Mouse (Mus musculus) forebrain, embryonic 16.5 days (tissue): Measurements from ENCODE around the gene Eras. TPM values are rescaled to one million over a fixed set of nuclear protein-coding genes. Genes with fewer than 3 reads are reported as not detected.
A peak's percentile ranks its signal among the peaks of the same experiment; 100 is the strongest.

Source experiments
- ATAC-seq: fragments of 200-750 bp; cut with Nextera tagmentation; 2 replicates; pipeline ENCODE4 v1.8.0; 2017; ENCODE audit warnings: mild to moderate bottlenecking, moderate library complexity
- H3K27ac ChIP-seq: fragments of 300-500 bp; sonication (generic); 2 replicates; pipeline ENCODE4 v1.5.1; 2014; ENCODE audit warnings: low read length, control low read depth
- H3K27me3 ChIP-seq: fragments of 300-500 bp; sonication (generic); replicated peaks from 2 replicates; pipeline ENCODE4 v1.6.1; 2014; ENCODE audit warnings: low read length; ENCODE audit not compliant: control insufficient read depth, insufficient read depth
- H3K36me3 ChIP-seq: fragments of 300-500 bp; sonication (generic); 2 replicates; pipeline ENCODE4 v1.6.1; 2014; ENCODE audit not compliant: control insufficient read depth, insufficient read depth
- H3K4me1 ChIP-seq: fragments of 300-500 bp; sonication (generic); replicated peaks from 2 replicates; pipeline ENCODE4 v1.6.1; 2014; ENCODE audit warnings: low read length; ENCODE audit not compliant: control insufficient read depth, insufficient read depth
- H3K4me2 ChIP-seq: fragments of 300-500 bp; sonication (generic); 2 replicates; pipeline ENCODE4 v1.6.1; 2014; ENCODE audit warnings: mild to moderate bottlenecking, low read length, control low read depth
- H3K4me3 ChIP-seq: fragments of 300-500 bp; sonication (generic); replicated peaks from 2 replicates; pipeline ENCODE4 v1.5.1; 2014; ENCODE audit warnings: mild to moderate bottlenecking, low read length, control low read depth
- H3K9ac ChIP-seq: fragments of 300-500 bp; sonication (generic); replicated peaks from 2 replicates; pipeline ENCODE4 v1.6.1; 2014; ENCODE audit warnings: low read depth, low read length, control low read depth
- H3K9me3 ChIP-seq: fragments of 300-500 bp; sonication (generic); 2 replicates; pipeline ENCODE4 v1.6.1; 2016; ENCODE audit warnings: low read length; ENCODE audit not compliant: control insufficient read depth
- WGBS: fragments of 180-500 bp; shearing (Covaris S2); extraction: QIAGEN DNeasy Blood & Tissue Kit; methylation state at CpG from one replicate; pipeline ENCODE4 v1.1.7; 2014; 5-methylcytosine and 5-hydroxymethylcytosine counted together
- polyA plus RNA-seq: library from polyadenylated mRNA; unstranded; fragments of >200 nt; fragmentation: Nextera tagmentation; extraction: Ambion mirVana; gene quantifications from 2 replicates; pipeline ENCODE4 v1.2.1, GENCODE M21; 2015

Eras gene
- polyA plus RNA-seq, 1 experiment from 2014 or later = not detected

DNA sequence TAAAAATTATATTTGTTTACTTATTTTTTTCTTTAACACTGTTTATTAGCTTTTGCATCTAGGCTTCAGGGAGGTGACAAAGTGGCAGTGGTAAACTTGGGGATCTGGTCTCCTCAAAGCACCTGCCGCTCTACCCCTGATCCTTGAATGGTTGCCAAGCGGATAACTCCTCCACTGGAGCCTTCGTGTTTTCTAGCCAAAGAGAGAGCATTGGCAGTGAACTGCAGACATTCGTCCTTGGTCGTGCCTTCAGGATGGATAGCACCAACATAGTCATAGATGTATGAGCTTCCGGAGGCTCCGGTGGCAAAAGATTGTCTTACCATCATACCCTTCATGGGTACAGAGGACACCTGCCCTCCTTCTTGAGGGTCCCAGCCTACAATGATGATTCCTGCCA lies 21.7 kb upstream of the Eras start:
- no peak for ATAC-seq
- Histone ChIP-seq H3K36me3 (no peaks in the 10 kb centered on the region), H3K4me3 (no peak overlapping the region), H3K27me3 (no peaks in the 10 kb centered on the region), H3K9ac (no peak overlapping the region), H3K27ac (no peak overlapping the region), H3K9me3 (no peaks in the 10 kb centered on the region), H3K4me1 (peaks cover 6% of the 10 kb centered on the region), H3K4me2 (no peak overlapping the region)
- WGBS = 96% methylated on average over 7 of the region's 7 CpGs

GRCm38 (mm10) chrX:7947900-7948492 lies 19.6 kb upstream of the Eras start:
- peak; percentile 99 for ATAC-seq
- Histone ChIP-seq H3K27ac (peak overlapping the region; percentile 66), H3K36me3 (no peaks in the 10 kb centered on the region), H3K27me3 (no peaks in the 10 kb centered on the region), H3K9me3 (no peaks in the 10 kb centered on the region), H3K9ac (peak overlapping the region; percentile 53), H3K4me3 (peak overlapping the region; percentile 58), H3K4me2 (peak overlapping the region; percentile 49), H3K4me1 (peaks cover 6% of the 10 kb centered on the region)
- 17% methylated on average over 37 of the region's 38 CpGs for WGBS

- ATAC-seq = peak; percentile 45
- Histone ChIP-seq H3K4me1 (peaks cover 6% of the 10 kb centered on the region), H3K4me2 (peak within 1 kb of the TSS; percentile 54), H3K36me3 (no peaks in the 10 kb centered on the region), H3K27me3 (no peaks in the 10 kb centered on the region), H3K27ac (peak within 1 kb of the TSS; percentile 66), H3K9ac (peak within 1 kb of the TSS; percentile 65), H3K9me3 (no peaks in the 10 kb centered on the region), H3K4me3 (peak within 1 kb of the TSS; percentile 58)
- WGBS = 21% methylated on average over 34 of the region's 37 CpGs
Observed at GRCm38 (mm10) chrX:7947108-7947899, 18.9 kb upstream of the Eras start, which contains the start of gene Hdac6. TSS of gene Hdac6 (minus strand) at chrX:7947889.

DNA sequence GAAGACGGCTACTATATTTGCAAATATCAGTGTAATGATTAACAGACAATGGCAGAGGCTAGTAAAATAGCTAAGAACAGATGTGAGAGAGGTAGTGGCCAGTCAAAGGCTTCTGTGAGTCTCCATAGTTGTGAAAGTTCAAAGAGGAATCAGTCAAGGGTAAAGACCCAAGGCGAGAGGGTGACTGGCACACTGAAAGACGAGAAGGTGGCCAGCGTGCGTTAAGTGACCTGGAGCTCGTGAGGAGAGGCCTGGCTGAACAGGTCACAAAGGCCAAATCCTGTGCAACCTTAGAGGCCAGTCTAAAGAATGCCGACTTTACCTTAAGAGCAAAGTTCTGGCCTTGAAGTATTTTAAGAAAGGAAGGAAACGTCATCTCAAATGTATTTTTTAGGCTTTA lies 17.2 kb upstream of the Eras start:
- no peaks in the 10 kb centered on the region for H3K27me3 ChIP-seq
- H3K9ac ChIP-seq = no peak overlapping the region
- no peak for ATAC-seq
- no peaks in the 10 kb centered on the region for H3K36me3 ChIP-seq
- no peak overlapping the region for H3K4me2 ChIP-seq
- no peak overlapping the region for H3K27ac ChIP-seq
- WGBS = 75% methylated on average over 8 of the region's 8 CpGs
- H3K4me1 ChIP-seq = peaks cover 6% of the 10 kb centered on the region
- H3K9me3 ChIP-seq = no peaks in the 10 kb centered on the region
- H3K4me3 ChIP-seq = no peak overlapping the region

- Histone ChIP-seq H3K4me2 (no peak overlapping the region), H3K9me3 (no peaks in the 10 kb centered on the region), H3K27ac (no peak overlapping the region), H3K4me1 (no peaks in the 10 kb centered on the region), H3K27me3 (no peaks in the 10 kb centered on the region), H3K4me3 (no peak overlapping the region), H3K9ac (no peak overlapping the region), H3K36me3 (no peaks in the 10 kb centered on the region; the same call in 1 of the 2 replicates)
- ATAC-seq = no peak
- 91% methylated on average over 5 of the region's 6 CpGs for WGBS
Observed at GRCm38 (mm10) chrX:7937667-7938066, 9.3 kb upstream of the Eras start.

GRCm38 (mm10) chrX:7936874-7937273 lies 8.5 kb upstream of the Eras start:
- H3K4me3 ChIP-seq = no peak overlapping the region
- H3K27me3 ChIP-seq = no peaks in the 10 kb centered on the region
- no peak overlapping the region for H3K9ac ChIP-seq
- no peak overlapping the region for H3K27ac ChIP-seq
- no peak for ATAC-seq
- no peak overlapping the region for H3K4me2 ChIP-seq
- H3K36me3 ChIP-seq = no peaks in the 10 kb centered on the region; the same call in 1 of the 2 replicates
- H3K4me1 ChIP-seq = no peaks in the 10 kb centered on the region
- WGBS = 55% methylated on average over 10 of the region's 11 CpGs
- no peaks in the 10 kb centered on the region for H3K9me3 ChIP-seq

DNA sequence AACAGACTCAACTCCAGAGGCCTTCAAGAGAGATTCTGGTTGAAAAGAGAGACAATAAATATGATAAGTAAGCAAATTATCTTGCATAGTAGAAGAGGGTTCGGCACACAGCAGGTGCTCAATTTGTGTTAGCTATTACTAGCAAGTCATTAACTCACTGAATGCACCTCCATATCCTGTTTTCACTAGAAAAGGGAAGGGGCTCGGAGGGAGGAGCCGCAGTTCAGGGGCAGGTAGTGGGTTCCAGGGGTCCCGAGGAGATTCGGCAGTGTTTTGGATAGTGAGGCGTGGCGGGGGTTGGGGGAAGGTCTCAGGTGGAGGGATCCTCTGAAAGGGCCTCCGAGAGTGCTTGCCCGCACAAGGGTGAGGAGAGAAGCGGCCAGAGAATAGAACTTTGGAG lies 1.3 kb downstream of the Eras start:
- Histone ChIP-seq H3K4me1 (peaks cover 7% of the 10 kb centered on the region), H3K27ac (no peak overlapping the region), H3K4me3 (no peak overlapping the region), H3K36me3 (peaks cover 6% of the 10 kb centered on the region), H3K4me2 (no peak overlapping the region), H3K9me3 (no peaks in the 10 kb centered on the region), H3K9ac (no peak overlapping the region), H3K27me3 (no peaks in the 10 kb centered on the region)
- ATAC-seq = no peak
- WGBS = 29% methylated on average over 10 of the region's 10 CpGs

DNA sequence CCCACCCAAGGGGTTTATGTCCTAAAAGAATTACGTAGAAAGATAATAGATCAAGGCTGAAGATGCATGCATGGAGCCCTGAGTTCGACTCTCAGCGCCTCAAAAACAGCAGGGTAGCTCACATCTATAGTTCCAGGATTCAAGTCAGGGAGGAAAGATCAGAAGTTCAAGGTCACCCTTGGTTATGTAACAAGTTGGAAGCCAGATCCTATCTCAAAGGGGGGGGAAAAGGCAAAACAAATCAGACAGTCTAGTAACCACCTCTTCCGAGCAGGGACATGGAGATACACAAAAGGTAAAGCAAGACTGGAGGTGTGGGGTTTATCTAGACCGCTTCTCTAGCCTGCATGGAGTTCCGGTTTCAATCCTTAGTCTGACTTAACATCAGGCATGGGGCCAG lies 2.1 kb downstream of the Eras start:
- peaks cover 3% of the 10 kb centered on the region; the same call in 1 of the 2 replicates for H3K27me3 ChIP-seq
- H3K27ac ChIP-seq = no peak overlapping the region
- no peak overlapping the region for H3K9ac ChIP-seq
- WGBS = 82% methylated on average over 6 of the region's 6 CpGs
- ATAC-seq = no peak
- peaks cover 7% of the 10 kb centered on the region for H3K4me1 ChIP-seq
- peaks cover 4% of the 10 kb centered on the region for H3K36me3 ChIP-seq
- no peak overlapping the region for H3K4me2 ChIP-seq
- no peaks in the 10 kb centered on the region for H3K9me3 ChIP-seq
- H3K4me3 ChIP-seq = no peak overlapping the region

GRCm38 (mm10) chrX:7922032-7922431 lies 6.4 kb downstream of the Eras start:
- H3K4me3 ChIP-seq = peak overlapping the region; percentile 56
- H3K4me1 ChIP-seq = peaks cover 7% of the 10 kb centered on the region
- peaks cover 3% of the 10 kb centered on the region; the same call in 1 of the 2 replicates for H3K27me3 ChIP-seq
- H3K36me3 ChIP-seq = no peaks in the 10 kb centered on the region
- H3K4me2 ChIP-seq = peak overlapping the region; percentile 58
- H3K27ac ChIP-seq = no peak overlapping the region
- WGBS = 11% methylated on average over 45 of the region's 48 CpGs
- ATAC-seq = no peak
- H3K9me3 ChIP-seq = no peaks in the 10 kb centered on the region
- peak overlapping the region; percentile 53 for H3K9ac ChIP-seq
